Mouse (Mus musculus): ENCODE data around the gene Gm14597. TPM values are rescaled to one million over a fixed set of nuclear protein-coding genes. Genes with fewer than 3 reads are reported as not detected.

The Gm14597 gene
- not detected for polyA plus RNA-seq (2015; fragmentation: Illumina TruSeq; extraction: RNeasy Lipid Tissue Mini Kit (QIAGEN cat#74804); ENCODE audit: insufficient read depth, low replicate concordance)

DNA sequence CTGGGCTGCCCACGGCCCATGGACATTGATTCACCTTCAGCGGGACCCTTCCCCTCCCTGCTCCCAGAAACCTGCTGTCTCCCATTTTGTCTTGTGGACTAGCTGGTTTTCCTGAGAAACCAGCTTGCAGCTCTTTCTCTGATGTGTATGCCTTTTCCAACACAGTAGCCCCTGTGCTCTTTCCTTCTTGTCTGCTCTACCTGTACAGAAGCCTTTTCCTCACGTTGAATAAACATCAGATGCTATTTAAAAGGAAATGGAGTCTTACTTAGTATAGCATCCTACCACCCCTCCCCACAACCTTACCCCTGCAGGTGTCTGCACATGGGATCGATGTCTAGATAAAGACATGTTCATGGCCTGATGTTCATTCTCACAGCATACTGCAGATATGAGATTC, at the start of gene Gm14597:
Gene Gm14597 (minus strand): TSS at position 101 of the 400 bp plus-strand sequence.

DNA sequence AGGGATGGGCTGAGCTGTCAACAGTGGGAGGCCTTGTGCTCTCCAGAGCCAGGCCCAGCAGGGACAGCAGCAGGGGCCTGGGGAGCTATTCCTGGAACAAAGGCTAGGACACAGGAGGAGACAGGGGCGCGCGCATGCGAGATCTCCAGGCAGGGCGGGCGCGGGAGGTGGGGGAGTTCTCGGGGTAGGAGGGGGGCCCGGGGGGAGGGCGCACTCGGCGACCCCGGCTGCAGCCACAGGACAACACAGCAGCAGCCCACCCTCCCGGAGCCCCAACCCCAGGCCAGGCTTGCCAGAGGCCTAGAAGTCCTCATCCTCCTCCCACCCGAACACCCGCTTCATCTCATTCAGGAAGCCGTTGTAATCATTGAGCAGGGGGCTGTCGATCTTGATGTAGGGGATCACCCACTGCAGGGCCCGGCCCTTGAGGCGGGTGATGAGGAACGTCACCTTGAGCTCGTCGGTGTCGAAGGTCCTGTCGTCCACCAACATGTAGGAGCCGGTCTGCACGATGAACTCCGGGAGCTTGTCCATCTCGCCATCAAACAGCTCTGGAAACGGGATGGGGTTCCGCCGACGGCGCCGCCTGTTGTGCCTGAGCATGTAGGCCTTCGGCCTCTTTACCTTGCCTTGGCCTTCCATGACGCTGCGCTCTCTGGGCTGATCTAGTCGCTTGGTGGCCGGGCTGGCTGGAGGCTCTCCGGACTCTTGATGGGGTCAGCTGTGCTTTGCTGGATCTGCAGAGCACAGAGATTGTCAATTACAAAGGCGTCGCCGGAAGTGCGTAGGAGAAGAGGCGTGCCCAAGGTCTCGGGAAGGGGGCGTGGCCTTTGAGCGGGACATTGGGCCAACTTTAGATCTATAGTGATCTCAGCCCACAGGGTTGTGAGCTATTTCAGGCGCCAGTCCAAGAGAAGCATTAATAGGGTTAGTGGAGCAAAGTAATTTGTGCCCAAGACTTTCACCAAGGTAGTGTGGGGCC, 34.5 kb upstream of the Gm14597 start, which contains the start of gene Rtl8a:
Gene Rtl8a (minus strand): TSS at position 703 of the 982 bp plus-strand sequence.

DNA sequence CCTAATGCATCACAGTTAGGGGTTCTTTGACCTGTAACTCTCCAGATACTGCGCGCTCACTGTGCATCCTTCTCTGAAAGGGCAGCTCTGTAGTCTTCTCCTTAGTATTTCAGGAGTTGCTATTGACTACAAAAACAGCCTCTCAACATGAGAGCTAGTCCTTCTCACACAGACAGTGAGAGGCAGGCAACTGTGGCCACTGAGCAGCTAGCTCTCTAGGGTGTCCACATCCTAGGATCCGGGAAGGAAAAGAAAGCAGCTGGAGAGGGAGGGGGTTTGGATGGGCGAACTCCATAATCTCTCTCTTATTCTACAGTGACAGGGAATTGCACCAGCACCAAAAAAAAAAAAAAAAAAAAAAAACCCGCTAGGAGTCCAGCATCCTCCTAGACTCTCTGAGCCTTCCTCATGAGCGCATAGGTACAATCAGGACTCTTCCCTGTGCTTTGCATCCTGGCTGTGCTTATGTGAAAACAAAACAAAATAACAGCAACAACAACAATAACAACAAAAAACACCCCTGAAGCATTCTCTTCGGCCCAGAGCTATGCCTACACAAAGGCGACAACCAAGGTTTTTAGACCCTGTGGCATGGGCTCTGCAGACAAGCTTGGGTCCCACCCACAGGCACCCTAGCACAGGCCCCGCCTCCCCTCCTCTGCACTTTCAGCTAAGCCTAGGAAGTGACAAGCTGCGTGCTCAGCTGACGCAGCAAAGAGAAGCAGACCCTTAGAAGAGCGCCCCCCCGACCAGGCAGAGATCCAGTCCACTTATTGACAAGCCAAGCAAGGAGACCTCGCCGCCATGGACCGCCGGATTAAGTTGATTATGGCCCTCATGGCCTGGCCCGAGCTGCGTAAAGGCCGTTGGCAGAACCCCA, 1.3 kb downstream of the Gm14597 start, which contains the start of gene Rtl8c:
Gene Rtl8c (plus strand): TSS at position 791 of the 880 bp plus-strand sequence.

Other genes with a start within 250 kb of the Gm14597 start
- 23.7 TPM for gene Mospd1, start 238.5 kb downstream of the Gm14597 start, polyA plus RNA-seq (2015; fragmentation: Illumina TruSeq; extraction: RNeasy Lipid Tissue Mini Kit (QIAGEN cat#74804); ENCODE audit: insufficient read depth, low replicate concordance)
- not detected for gene Etd, start 174.1 kb downstream of the Gm14597 start, polyA plus RNA-seq (2015; fragmentation: Illumina TruSeq; extraction: RNeasy Lipid Tissue Mini Kit (QIAGEN cat#74804); ENCODE audit: insufficient read depth, low replicate concordance)
- gene Rtl8c, start 947 bp downstream of the Gm14597 start, polyA plus RNA-seq (2015; fragmentation: Illumina TruSeq; extraction: RNeasy Lipid Tissue Mini Kit (QIAGEN cat#74804); ENCODE audit: insufficient read depth, low replicate concordance) = 17.4 TPM
- gene Rtl8a, start 34.7 kb upstream of the Gm14597 start, polyA plus RNA-seq (2015; fragmentation: Illumina TruSeq; extraction: RNeasy Lipid Tissue Mini Kit (QIAGEN cat#74804); ENCODE audit: insufficient read depth, low replicate concordance) = 10.6 TPM
- 7.4 TPM for gene Rtl8b, start 61.4 kb upstream of the Gm14597 start, polyA plus RNA-seq (2015; fragmentation: Illumina TruSeq; extraction: RNeasy Lipid Tissue Mini Kit (QIAGEN cat#74804); ENCODE audit: insufficient read depth, low replicate concordance)
- not detected for gene 4930502E18Rik, start 115.8 kb upstream of the Gm14597 start, polyA plus RNA-seq (2015; fragmentation: Illumina TruSeq; extraction: RNeasy Lipid Tissue Mini Kit (QIAGEN cat#74804); ENCODE audit: insufficient read depth, low replicate concordance)
- not detected for gene 1700013H16Rik, start 148.9 kb upstream of the Gm14597 start, polyA plus RNA-seq (2015; fragmentation: Illumina TruSeq; extraction: RNeasy Lipid Tissue Mini Kit (QIAGEN cat#74804); ENCODE audit: insufficient read depth, low replicate concordance)
- gene Zfp36l3, start 167.4 kb upstream of the Gm14597 start, polyA plus RNA-seq (2015; fragmentation: Illumina TruSeq; extraction: RNeasy Lipid Tissue Mini Kit (QIAGEN cat#74804); ENCODE audit: insufficient read depth, low replicate concordance) = not detected
- gene Xlr, start 188.7 kb upstream of the Gm14597 start, polyA plus RNA-seq (2015; fragmentation: Illumina TruSeq; extraction: RNeasy Lipid Tissue Mini Kit (QIAGEN cat#74804); ENCODE audit: insufficient read depth, low replicate concordance) = 9.3 TPM

Data from spleen, adult 10 weeks (tissue).